Mouse (Mus musculus) urinary bladder, postnatal 25 days (tissue): Measurements from ENCODE around the gene Sema6d.

Experiments
- DNase-seq: peaks from one replicate; pipeline ENCODE4 v3.0.0; 2022; ENCODE audit warnings: low spot score

The Sema6d gene

GRCm38 (mm10) chr2:124401727-124402380 is 312.1 kb downstream of the Sema6d start:
- no peak for DNase-seq

DNA sequence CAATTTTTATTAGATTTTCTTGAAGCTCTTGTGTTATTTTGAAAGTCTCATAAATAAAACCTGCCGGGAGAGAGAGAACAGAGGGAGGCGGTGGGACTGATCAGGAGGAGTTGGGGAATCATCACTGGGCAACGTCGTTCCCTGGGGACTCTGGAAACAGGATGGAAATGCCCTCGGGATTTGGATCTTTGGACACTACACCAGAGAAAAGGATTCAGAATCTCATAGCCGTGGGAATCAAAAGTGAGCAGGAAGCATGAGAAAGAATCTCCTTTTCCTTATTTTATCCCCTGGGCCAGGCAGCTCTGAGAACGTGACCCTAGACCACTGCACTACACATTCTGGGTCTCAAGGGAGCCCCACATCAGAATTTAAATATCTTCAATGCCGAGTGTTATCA is 313.8 kb downstream of the Sema6d start:
- no peak for DNase-seq

GRCm38 (mm10) chr2:124403981-124404380 is 314.2 kb downstream of the Sema6d start:
- DNase-seq = no peak

DNA sequence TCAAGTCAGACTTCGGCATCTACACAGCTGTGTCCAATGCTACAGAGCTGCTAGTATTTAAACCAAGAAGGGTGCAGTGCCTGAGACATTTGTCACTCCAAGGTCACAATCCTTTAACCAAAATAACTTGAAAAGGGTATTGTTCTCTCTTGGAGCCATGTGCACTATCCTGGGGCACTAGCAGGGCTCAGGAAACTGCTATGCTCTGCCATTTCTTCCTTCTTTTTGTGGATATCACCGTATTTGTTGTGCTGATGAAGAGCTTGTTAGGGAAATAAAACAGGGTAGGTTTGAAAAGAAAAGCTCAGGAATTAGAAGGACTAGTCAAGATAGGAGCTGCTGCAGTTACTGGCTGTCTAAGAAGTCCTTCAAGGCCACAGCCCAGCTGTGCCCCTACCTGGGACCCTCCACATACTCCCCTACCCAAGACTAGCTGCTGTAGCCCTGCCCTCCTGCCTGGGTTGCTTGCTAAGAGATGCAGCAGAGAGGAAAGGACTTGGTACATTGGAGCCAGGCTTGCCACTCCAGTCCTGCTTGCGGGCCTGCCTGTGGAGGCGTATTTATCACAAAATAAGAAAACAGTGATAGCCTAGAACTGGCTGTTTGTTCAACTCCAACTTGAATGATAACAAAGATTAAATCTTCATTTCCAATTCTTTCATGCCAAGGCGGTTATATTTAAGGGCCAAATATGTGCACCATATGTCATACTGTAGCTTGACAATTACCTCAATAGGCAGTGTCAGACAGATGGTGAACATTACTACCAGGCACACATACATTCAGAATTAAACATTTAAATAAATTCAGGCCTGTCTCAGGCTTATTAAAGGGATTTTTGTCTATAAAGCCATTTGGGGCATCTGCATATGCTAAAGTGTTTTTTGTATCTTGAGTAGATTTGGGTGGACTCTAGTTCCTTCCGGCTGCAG is 315.1 kb downstream of the Sema6d start:
- DNase-seq = no peak

DNA sequence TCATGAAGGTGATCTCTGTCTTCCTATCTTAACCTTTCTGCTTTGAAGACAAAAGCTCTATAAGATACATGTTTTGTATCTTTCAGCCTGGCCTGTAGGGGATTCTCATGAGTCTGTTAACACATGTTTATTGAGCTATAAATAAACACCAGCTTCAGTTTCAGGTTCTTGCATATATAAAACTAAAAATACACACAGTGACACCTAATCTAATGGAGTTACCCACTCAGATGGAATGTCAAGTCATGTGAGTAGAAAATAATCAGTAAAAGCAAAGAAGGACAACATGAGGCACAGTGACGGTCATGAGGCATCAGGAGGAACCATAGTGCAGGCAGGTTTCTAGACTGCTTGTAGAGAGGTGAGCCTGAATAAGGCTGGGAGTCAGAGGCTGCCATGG is 319.2 kb downstream of the Sema6d start:
- DNase-seq = no peak

DNA sequence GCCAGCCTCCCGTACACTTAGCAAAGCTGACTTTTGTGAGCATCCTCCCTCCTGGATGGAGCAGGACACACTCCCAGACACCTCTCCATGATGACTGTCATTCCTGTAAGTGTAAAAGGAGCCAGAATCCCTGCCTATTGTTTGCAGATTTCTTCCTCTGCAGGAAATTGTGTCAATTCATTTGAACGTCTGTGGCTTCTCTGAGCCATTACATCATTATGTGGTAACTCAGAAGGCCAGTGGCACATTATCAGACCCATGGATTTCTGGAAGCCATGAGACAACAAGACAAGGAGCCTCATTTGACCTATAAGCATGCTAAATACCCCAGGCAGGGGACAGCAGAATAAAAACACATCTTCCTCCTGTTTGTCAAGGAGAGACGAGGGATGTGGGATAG is 327.0 kb downstream of the Sema6d start:
- DNase-seq = no peak

GRCm38 (mm10) chr2:124418319-124418718 is 328.6 kb downstream of the Sema6d start:
- no peak for DNase-seq

- no peak for DNase-seq
Measured at GRCm38 (mm10) chr2:124420170-124420825, 330.5 kb downstream of the Sema6d start.

DNA sequence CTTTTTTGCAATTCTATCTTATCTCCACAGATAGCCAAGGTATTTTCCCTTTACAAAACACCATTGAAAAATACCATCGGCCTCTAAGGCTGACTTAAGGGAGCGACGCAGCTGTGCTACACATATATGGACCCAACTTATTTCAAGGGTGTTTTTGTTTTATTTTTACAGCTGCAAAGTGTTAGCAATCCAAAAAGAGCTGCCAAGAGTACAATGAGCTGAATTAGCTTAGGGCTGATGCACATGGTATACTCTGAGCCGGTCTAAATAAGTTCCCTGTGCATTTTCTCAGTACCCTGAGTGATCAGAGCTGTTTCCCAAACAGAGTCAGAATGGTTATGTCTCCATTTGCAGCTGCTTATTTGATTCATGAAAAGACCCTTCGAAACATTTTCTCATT is 340.0 kb downstream of the Sema6d start:
- DNase-seq = no peak

DNA sequence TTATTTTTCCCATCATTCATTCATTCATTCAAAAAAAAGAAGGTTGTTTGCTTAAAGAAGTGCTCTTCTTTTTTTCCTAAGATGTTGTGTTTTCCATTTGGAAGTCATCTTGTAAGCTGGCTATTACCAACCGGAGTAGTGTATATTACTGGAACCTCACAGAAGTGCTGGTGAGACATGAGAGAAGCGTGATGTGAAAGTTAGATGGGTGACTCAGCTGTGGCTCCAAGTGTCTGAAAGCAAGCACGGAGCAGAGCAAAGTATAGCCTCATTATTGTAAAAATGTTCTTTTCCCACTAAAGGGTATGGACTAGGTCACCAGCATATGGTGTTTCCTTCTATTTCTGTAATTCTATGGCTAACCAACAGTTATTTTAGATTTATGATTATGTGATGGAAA is 340.9 kb downstream of the Sema6d start:
- no peak for DNase-seq

DNA sequence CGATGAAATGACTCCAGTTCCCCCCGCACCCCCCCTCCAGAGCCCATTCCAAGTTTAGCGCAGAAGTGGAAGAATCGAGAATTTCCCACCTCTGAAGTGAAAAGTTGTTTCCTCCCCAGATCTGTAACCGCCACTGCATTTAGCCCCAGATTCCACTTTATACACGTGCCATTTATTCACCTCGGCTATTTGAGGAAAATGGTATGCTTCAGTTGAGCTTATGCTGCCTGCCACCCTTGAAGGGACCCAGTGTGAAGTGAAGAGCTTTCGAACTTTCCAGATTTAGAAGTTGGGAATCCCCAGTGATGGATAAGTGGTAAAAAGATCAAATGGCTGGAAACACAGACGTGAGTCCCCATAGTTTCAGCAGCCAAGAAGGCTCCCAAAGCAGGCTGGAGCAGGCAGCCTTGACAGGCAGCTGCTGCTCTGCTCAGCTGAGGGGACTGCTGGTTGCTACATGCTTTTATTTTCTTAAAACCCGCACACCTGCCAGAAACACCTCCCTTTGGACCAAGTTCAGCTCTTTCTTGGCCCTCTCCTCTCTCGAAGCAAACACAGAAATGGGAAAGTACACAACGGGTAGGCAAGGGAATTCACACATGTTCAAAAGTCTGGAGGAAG is 345.7 kb downstream of the Sema6d start:
- no peak for DNase-seq

DNA sequence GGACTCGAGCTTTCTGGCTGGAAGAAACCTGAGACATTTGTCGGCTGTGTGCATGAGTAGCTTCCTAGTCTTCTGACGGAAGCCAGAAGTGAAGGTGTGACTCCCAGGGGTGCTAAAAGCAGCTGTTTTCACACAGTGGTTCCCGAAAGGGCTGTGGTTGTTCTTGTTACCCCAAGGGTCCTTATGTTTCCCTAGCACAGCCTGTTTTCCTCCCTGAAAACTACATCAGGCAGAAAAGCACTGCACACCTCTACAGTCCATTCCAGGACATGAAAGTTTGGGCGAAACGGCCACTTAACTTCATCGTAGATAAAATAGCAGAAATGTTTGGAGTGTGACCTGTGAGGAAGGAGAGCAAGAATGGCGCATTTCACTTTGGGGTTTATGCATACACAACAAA is 346.9 kb downstream of the Sema6d start:
- DNase-seq = no peak

- DNase-seq = no peak
Measured at GRCm38 (mm10) chr2:124444199-124444598, 354.4 kb downstream of the Sema6d start.

GRCm38 (mm10) chr2:124455881-124456280 is 366.1 kb downstream of the Sema6d start:
- no peak for DNase-seq

GRCm38 (mm10) chr2:124456999-124457398 is 367.2 kb downstream of the Sema6d start:
- no peak for DNase-seq

DNA sequence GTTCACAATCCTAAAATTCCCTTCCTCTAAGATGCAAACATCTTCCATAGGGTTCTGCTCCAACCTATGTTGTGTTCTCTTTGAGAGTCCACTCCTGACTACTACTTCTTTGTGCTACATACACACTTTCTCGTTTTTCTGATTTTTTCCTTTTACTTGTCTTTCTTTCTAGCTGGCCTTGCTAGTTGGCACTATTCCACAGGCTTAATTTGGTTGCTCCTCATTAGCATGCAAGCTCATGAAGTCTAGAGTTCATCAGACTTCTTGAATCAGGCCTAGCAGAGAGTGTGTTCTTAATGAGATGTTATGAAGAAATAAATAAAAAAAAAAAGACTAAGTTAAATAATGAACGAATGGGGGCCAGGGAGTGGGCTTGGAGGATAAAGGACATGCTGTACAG is 368.3 kb downstream of the Sema6d start:
- no peak for DNase-seq

- DNase-seq = no peak
Measured at GRCm38 (mm10) chr2:124460956-124461355, 371.2 kb downstream of the Sema6d start.

DNA sequence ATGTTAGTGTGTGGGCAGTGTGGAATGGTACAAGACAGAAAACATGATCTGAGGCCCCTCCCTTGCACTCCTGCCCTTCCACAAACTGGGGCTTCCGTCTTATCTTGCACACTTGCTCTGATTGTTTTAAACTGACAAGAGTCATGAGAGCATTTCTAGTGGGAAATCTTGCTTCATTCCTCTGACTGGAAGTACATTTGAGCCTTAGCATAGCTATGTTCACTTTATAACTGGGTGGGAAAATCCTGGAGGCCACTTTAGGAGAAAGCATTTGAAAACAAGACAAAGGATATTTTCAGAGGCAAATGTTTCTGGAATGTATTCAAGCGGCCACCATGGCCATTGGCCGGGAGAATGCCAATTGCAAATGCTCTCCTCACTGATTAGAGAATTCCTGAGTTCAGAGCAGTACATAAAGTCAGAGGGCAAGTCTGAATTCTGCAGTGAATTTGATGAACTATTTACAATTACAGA is 371.6 kb downstream of the Sema6d start:
- no peak for DNase-seq

DNA sequence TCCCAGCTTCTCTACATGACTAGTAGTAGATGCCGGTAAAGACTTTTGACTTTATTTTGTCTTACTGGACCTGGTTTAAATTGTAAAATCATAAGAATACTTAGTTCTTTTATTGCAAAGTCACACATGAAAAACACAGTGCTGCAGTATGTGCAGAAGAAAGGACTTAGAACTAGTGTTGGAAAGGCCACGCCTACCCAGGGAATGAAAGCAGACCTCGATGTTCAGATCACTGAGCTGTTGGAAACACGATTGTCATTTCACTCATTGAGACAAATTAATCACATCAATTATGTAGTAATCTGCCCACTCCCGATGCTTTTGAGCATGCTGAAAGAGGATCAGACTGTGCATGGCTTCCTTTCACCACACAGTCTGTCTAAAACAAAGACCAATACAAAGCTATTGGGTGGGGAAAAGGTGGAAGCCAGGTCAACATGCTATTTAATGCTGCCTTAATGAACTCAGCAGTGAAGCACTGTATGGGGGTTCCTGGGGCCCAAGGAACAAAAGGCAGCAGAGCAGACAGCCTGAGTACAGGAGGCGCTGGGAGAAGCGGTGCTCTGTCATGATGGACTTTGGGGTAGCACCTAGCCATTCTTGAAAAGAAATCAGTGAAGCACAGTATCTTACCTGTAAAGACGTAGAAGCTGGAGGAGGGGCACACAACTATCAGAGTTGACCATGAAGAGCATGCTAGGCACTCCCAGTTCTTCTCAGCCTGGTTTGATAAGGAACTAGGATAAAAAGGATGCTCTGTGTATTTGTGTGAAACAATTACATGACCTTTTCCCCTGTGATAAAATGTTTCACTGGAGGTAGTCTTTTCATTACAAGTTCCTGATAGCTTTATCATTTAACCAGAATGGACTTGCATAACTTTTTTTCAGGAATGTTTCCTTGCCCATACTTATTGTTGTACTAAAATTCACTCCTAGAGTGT is 375.5 kb downstream of the Sema6d start:
- DNase-seq = no peak

- DNase-seq = no peak
Measured at GRCm38 (mm10) chr2:124467429-124467828, 377.7 kb downstream of the Sema6d start.

DNA sequence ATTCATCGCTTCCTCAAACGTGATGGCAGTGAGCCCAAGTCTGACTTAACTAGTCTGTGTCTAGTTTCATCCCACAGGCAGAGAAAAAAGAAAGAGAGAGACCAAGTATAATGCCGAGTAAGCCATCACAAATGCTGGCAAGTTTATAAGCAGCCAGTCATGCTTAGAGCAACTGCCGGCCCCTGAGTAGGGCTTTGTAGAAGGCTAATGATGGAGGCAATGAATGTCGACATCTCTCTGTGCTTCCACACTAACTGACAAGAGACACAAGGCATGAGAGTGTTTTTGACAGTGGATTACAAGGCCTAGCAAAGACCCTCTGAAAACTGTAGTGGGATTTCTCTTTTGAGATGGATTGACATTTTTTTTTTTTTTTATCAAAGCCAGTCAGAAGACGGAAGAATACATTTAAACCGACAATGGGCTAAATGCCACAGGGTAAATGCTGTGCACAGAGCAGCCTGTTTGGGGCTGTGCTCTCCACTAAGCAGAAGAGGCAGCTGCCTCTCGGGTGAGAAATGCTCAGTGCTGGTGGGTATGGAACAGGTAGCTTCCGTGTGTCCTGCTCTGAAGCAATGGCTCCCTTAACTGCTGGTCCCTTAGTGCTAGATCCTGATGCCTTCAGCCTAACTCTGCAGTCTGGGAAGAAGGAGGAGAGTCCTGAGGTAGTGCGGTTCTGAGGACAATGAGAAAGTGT is 380.7 kb downstream of the Sema6d start:
- no peak for DNase-seq
